Mouse (Mus musculus): ENCODE data around the gene Ch25h. TPM values are rescaled to one million over a fixed set of nuclear protein-coding genes. Genes with fewer than 3 reads are reported as not detected.

Gene Ch25h
- polyA plus RNA-seq, 1 experiment from 2014 or later = 3.0 TPM

GRCm38 (mm10) chr19:34423783-34424335, 51.1 kb downstream of the Ch25h start:
- no peak for ATAC-seq (replicated peaks; ENCODE audit: insufficient number of reproducible peaks, insufficient read depth, low FRiP score, low read depth)
- 69% methylated on average over 4 of the region's 4 CpGs for WGBS
- no peaks in the 10 kb centered on the region for H3K27me3 ChIP-seq

More at GRCm38 (mm10) chr19:34423783-34424335, 51.1 kb downstream of the Ch25h start:
- Histone ChIP-seq H3K4me2 (no peak overlapping the region), H3K9me3 (replicated peaks) (no peaks in the 10 kb centered on the region), H3K4me3 (no peak overlapping the region), H3K27ac (no peak overlapping the region), H3K9ac (no peak overlapping the region), H3K4me1 (replicated peaks) (peaks cover 4% of the 10 kb centered on the region; the same call in 1 of the 2 replicates), H3K36me3 (no peaks in the 10 kb centered on the region)

Other genes with a start within 250 kb of the Ch25h start
- 1,121 and 1,187 TPM in 2 replicates for gene Acta2, start 219.6 kb downstream of the Ch25h start, polyA plus RNA-seq (2015; fragmentation: Nextera tagmentation; extraction: Ambion mirVana)
- gene Fas, start 184.5 kb downstream of the Ch25h start, polyA plus RNA-seq (2015; fragmentation: Nextera tagmentation; extraction: Ambion mirVana) = 5.0 and 5.5 TPM in 2 replicates
- gene Lipa, start 52.3 kb upstream of the Ch25h start, polyA plus RNA-seq (2015; fragmentation: Nextera tagmentation; extraction: Ambion mirVana) = 29.7 and 34.2 TPM in 2 replicates
- gene Ifit2, start 75.5 kb upstream of the Ch25h start, polyA plus RNA-seq (2015; fragmentation: Nextera tagmentation; extraction: Ambion mirVana) = 7.7 and 8.9 TPM in 2 replicates
- gene Ifit3, start 108.4 kb upstream of the Ch25h start, polyA plus RNA-seq (2015; fragmentation: Nextera tagmentation; extraction: Ambion mirVana) = 0.98 and 2.9 TPM in 2 replicates
- gene Ifit1bl1, start 126.8 kb upstream of the Ch25h start, polyA plus RNA-seq (2015; fragmentation: Nextera tagmentation; extraction: Ambion mirVana) = 2.1 and 2.5 TPM in 2 replicates
- gene Ifit3b, start 132.8 kb upstream of the Ch25h start, polyA plus RNA-seq (2015; fragmentation: Nextera tagmentation; extraction: Ambion mirVana) = 0.34 and 0.82 TPM in 2 replicates
- 1.1 and 1.3 TPM in 2 replicates for gene Ifit1bl2, start 165.6 kb upstream of the Ch25h start, polyA plus RNA-seq (2015; fragmentation: Nextera tagmentation; extraction: Ambion mirVana)
- 0.76 and 1.7 TPM in 2 replicates for gene Ifit1, start 165.7 kb upstream of the Ch25h start, polyA plus RNA-seq (2015; fragmentation: Nextera tagmentation; extraction: Ambion mirVana)

All from heart, embryonic 15.5 days (tissue).